Mouse (Mus musculus) brown adipose tissue, adult 24 weeks (tissue): ENCODE measurements around the gene Adamts1. TPM values are rescaled to one million over a fixed set of nuclear protein-coding genes. Genes with fewer than 3 reads are reported as not detected.

Experiments
- H3K27ac ChIP-seq: fragments of 200-500 bp; replicated peaks from 2 replicates; pipeline ENCODE4 v1.5.1; 2012; ENCODE audit warnings: low read depth, mild to moderate bottlenecking, low read length
- H3K4me1 ChIP-seq: fragments of 200-500 bp; 2 replicates; pipeline ENCODE4 v1.6.1; 2012; ENCODE audit warnings: low read length, mixed read lengths; ENCODE audit not compliant: control insufficient read depth, insufficient read depth, insufficient read length
- H3K4me3 ChIP-seq: fragments of 200-500 bp; 2 replicates; pipeline ENCODE4 v1.5.1; 2012; ENCODE audit warnings: low read depth, mild to moderate bottlenecking, low read length, moderate library complexity; ENCODE audit not compliant: insufficient read depth
- polyA plus RNA-seq: library from polyadenylated mRNA; stranded (reverse); fragments of >200 nt; gene quantifications from 2 replicates; pipeline ENCODE4 v1.2.4, GENCODE M21; 2012; ENCODE audit not compliant: missing spikeins, insufficient read depth, insufficient read length

The Adamts1 gene
- polyA plus RNA-seq, 1 experiment = 8.4 TPM

GRCm38 (mm10) chr16:85746386-85746785, 56.5 kb downstream of the Adamts1 start:
- no peak overlapping the region for H3K4me3 ChIP-seq
- H3K27ac ChIP-seq = no peak overlapping the region

More at GRCm38 (mm10) chr16:85746386-85746785, 56.5 kb downstream of the Adamts1 start:
- H3K4me1 ChIP-seq = peaks cover 4% of the 10 kb centered on the region; the same call in 1 of the 2 replicates

Other genes with a start within 250 kb of the Adamts1 start
- gene Cyyr1, start 249.7 kb downstream of the Adamts1 start, polyA plus RNA-seq = 12.4 and 16.1 TPM in 2 replicates
- 5.9 and 8.4 TPM in 2 replicates for gene Adamts5, start 98.7 kb upstream of the Adamts1 start, polyA plus RNA-seq